Mouse (Mus musculus): ENCODE data around the gene Klhl31.

- TF ChIP-seq POLR2A (IDR thresholded peaks at IDR 0.05; ENCODE audit: borderline replicate concordance, insufficient read depth, low read length) (no peak), CTCF (IDR thresholded peaks at IDR 0.05; ENCODE audit: borderline replicate concordance, insufficient read depth, low read depth, low read length) (no peak)
Measured at GRCm38 (mm10) chr9:77692707-77693106, 56.4 kb downstream of the Klhl31 start.

All from cerebellum, adult 2 months (tissue).